Mouse (Mus musculus): ENCODE results near the gene Prkn.

DNA sequence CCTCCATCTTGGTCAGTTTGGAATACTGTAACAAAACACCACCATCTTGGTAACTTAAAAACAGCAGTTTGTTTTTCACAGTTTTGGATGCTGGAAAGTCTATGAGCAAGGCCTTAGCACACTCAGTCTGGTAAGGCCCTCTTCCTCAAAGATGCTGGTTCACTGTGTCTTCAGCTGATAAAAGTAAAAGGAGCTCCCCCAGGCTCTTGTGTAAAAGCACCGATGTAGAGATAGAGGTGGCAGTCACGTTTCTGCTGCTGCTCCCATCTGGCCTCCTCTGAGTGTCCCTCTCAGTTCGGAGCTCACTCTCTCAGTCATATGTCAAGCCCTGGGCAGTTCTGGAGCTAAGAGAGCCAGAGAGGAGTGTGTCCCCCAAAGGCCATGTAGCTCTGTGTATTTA, 955.8 kb downstream of the Prkn start:
- no peak for TF ChIP-seq CTCF (IDR thresholded peaks at IDR 0.05)
- no peak for TF ChIP-seq POLR2A (IDR thresholded peaks at IDR 0.05; ENCODE audit: insufficient read depth, low read depth, low read length)
